Mouse (Mus musculus) lung, postnatal 0 days (tissue): Measurements from ENCODE around the gene Mucl3. TPM values are rescaled to one million over a fixed set of nuclear protein-coding genes. Genes with fewer than 3 reads are reported as not detected.

Experiments used
- ATAC-seq: fragments of 200-750 bp; cut with Nextera tagmentation; 2 replicates; pipeline ENCODE4 v1.8.0; 2017; ENCODE audit warnings: moderate library complexity
- DNase-seq: peaks from one replicate; pipeline ENCODE4 v3.0.0-alpha.2; 2016; ENCODE audit warnings: low spot score
- H3K27ac ChIP-seq: fragments of 300-500 bp; sonication (generic); 2 replicates; pipeline ENCODE4 v1.5.1; 2014; ENCODE audit warnings: antibody characterized with exemption, mild to moderate bottlenecking, low read length, mixed read lengths
- H3K27me3 ChIP-seq: fragments of 300-500 bp; sonication (generic); replicated peaks from 2 replicates; pipeline ENCODE4 v1.6.1; 2014; ENCODE audit warnings: low read length, mixed read lengths; ENCODE audit not compliant: insufficient read depth
- H3K36me3 ChIP-seq: fragments of 300-500 bp; sonication (generic); 2 replicates; pipeline ENCODE4 v1.6.1; 2014; ENCODE audit warnings: low read length, mixed read lengths; ENCODE audit not compliant: insufficient read depth
- H3K4me1 ChIP-seq: fragments of 300-500 bp; sonication (generic); 2 replicates; pipeline ENCODE4 v1.6.1; 2014; ENCODE audit warnings: antibody characterized with exemption, low read depth, low read length, mixed read lengths; ENCODE audit not compliant: insufficient read depth
- H3K4me2 ChIP-seq: fragments of 300-500 bp; sonication (generic); replicated peaks from 2 replicates; pipeline ENCODE4 v1.6.1; 2014; ENCODE audit warnings: low read depth, mild to moderate bottlenecking, low read length, moderate library complexity, mixed read lengths
- H3K4me3 ChIP-seq: fragments of 300-500 bp; sonication (generic); 2 replicates; pipeline ENCODE4 v1.5.1; 2014; ENCODE audit warnings: low read depth, low read length
- H3K9ac ChIP-seq: fragments of 300-500 bp; sonication (generic); replicated peaks from 2 replicates; pipeline ENCODE4 v1.6.1; 2014; ENCODE audit warnings: low read depth, mild to moderate bottlenecking
- H3K9me3 ChIP-seq: fragments of 300-500 bp; sonication (generic); 2 replicates; pipeline ENCODE4 v1.6.1; 2016; ENCODE audit warnings: low read length, mixed read lengths
- CTCF ChIP-seq: IDR thresholded peaks from 2 replicates; pipeline ENCODE4 v1.5.1; 2016; ENCODE audit warnings: antibody characterized with exemption, mild to moderate bottlenecking
- EP300 ChIP-seq: IDR thresholded peaks from 2 replicates; pipeline ENCODE4 v1.6.1; 2016; ENCODE audit warnings: antibody characterized with exemption, mild to moderate bottlenecking, control low read depth
- WGBS: fragments of 180-500 bp; shearing (Covaris S2); extraction: QIAGEN DNeasy Blood & Tissue Kit; methylation state at CpG from one replicate; pipeline ENCODE4 v1.1.7; 2014; 5-methylcytosine and 5-hydroxymethylcytosine counted together
- polyA plus RNA-seq: library from polyadenylated mRNA; unstranded; fragments of >200 nt; fragmentation: Nextera tagmentation; extraction: Ambion mirVana; gene quantifications from 2 replicates; pipeline ENCODE4 v1.2.1, GENCODE M21; 2015

The Mucl3 gene
- polyA plus RNA-seq, 1 experiment from 2014 or later, result 1.7 TPM

GRCm38 (mm10) chr17:35617127-35617526 lies 26.4 kb downstream of the Mucl3 start:
- no peak overlapping the region for H3K4me2 ChIP-seq
- H3K9ac ChIP-seq, result no peak overlapping the region
- ATAC-seq, result no peak
- H3K4me3 ChIP-seq, result no peak overlapping the region
- H3K9me3 ChIP-seq, result no peaks in the 10 kb centered on the region
- no peak overlapping the region for H3K27ac ChIP-seq
- 72% methylated on average over 4 of the region's 4 CpGs for WGBS
- H3K36me3 ChIP-seq, result no peaks in the 10 kb centered on the region
- H3K4me1 ChIP-seq, result no peaks in the 10 kb centered on the region
- TF ChIP-seq CTCF (no peak), EP300 (no peak)
- no peaks in the 10 kb centered on the region for H3K27me3 ChIP-seq
- DNase-seq, result no peak

- no peak overlapping the region for H3K27ac ChIP-seq
- no peak for TF ChIP-seq CTCF
- no peak for TF ChIP-seq EP300
- ATAC-seq, result no peak
- H3K4me3 ChIP-seq, result no peak overlapping the region
- WGBS, result 26% methylated on average over 8 of the region's 8 CpGs
- H3K27me3 ChIP-seq, result no peaks in the 10 kb centered on the region
- H3K4me1 ChIP-seq, result no peaks in the 10 kb centered on the region
- H3K9me3 ChIP-seq, result no peaks in the 10 kb centered on the region
- no peak overlapping the region for H3K4me2 ChIP-seq
- no peak overlapping the region for H3K9ac ChIP-seq
- peak; percentile 10 for DNase-seq
- H3K36me3 ChIP-seq, result no peaks in the 10 kb centered on the region
These were observed 41.6 kb downstream of the Mucl3 start for GRCm38 (mm10) chr17:35601736-35602354.

GRCm38 (mm10) chr17:35601249-35601648 lies 42.2 kb downstream of the Mucl3 start, which contains the start of gene Sfta2:
Gene Sfta2, plus strand, starts transcription at chr17:35601549.
- no peak for DNase-seq

GRCm38 (mm10) chr17:35597399-35597798 lies 46.1 kb downstream of the Mucl3 start:
- Histone ChIP-seq H3K27ac (no peak overlapping the region), H3K9ac (no peak overlapping the region), H3K4me2 (no peak overlapping the region), H3K36me3 (no peaks in the 10 kb centered on the region), H3K4me3 (no peak overlapping the region), H3K4me1 (no peaks in the 10 kb centered on the region), H3K27me3 (no peaks in the 10 kb centered on the region), H3K9me3 (no peaks in the 10 kb centered on the region)
- DNase-seq (no peak), ATAC-seq (no peak)
- 89% methylated on average over 3 of the region's 3 CpGs for WGBS
- no peak for TF ChIP-seq EP300
- no peak for TF ChIP-seq CTCF

More at GRCm38 (mm10) chr17:35601249-35601648, 42.2 kb downstream of the Mucl3 start, which contains the start of gene Sfta2:
- no peaks in the 10 kb centered on the region for H3K27me3 ChIP-seq
- no peak within 1 kb of the TSS for H3K27ac ChIP-seq
- 46% methylated on average over 2 of the region's 2 CpGs for WGBS
- TF ChIP-seq CTCF (no peak), EP300 (no peak)
- no peak within 1 kb of the TSS for H3K4me2 ChIP-seq
- H3K4me3 ChIP-seq, result no peak within 1 kb of the TSS
- H3K36me3 ChIP-seq, result no peaks in the 10 kb centered on the region
- H3K9ac ChIP-seq, result no peak within 1 kb of the TSS
- no peaks in the 10 kb centered on the region for H3K9me3 ChIP-seq
- no peaks in the 10 kb centered on the region for H3K4me1 ChIP-seq
- ATAC-seq, result no peak

GRCm38 (mm10) chr17:35594456-35594855 lies 49.0 kb downstream of the Mucl3 start:
- H3K27ac ChIP-seq, result no peak overlapping the region
- H3K27me3 ChIP-seq, result no peaks in the 10 kb centered on the region
- H3K4me1 ChIP-seq, result no peaks in the 10 kb centered on the region
- no peak overlapping the region for H3K4me2 ChIP-seq
- DNase-seq, result no peak
- ATAC-seq, result no peak
- WGBS, result 77% methylated on average over 7 of the region's 7 CpGs
- H3K4me3 ChIP-seq, result no peak overlapping the region
- H3K9me3 ChIP-seq, result no peaks in the 10 kb centered on the region
- TF ChIP-seq CTCF, result no peak
- no peak overlapping the region for H3K9ac ChIP-seq
- no peaks in the 10 kb centered on the region for H3K36me3 ChIP-seq

- H3K4me2 ChIP-seq, result no peak overlapping the region
- WGBS, result 44% methylated on average over 4 of the region's 4 CpGs
- no peaks in the 10 kb centered on the region for H3K4me1 ChIP-seq
- no peak overlapping the region for H3K4me3 ChIP-seq
- ATAC-seq (no peak), DNase-seq (no peak)
- no peaks in the 10 kb centered on the region for H3K9me3 ChIP-seq
- TF ChIP-seq EP300 (no peak), CTCF (no peak)
- H3K27me3 ChIP-seq, result no peaks in the 10 kb centered on the region
- no peak overlapping the region for H3K9ac ChIP-seq
- H3K36me3 ChIP-seq, result no peaks in the 10 kb centered on the region
- H3K27ac ChIP-seq, result no peak overlapping the region
These were observed 49.7 kb downstream of the Mucl3 start for GRCm38 (mm10) chr17:35593786-35594185.
